Mouse (Mus musculus): ENCODE data around the gene Gnaq. TPM values are rescaled to one million over a fixed set of nuclear protein-coding genes. Genes with fewer than 3 reads are reported as not detected.
A peak's percentile ranks its signal among the peaks of the same experiment; 100 is the strongest.

The Gnaq gene
- polyA plus RNA-seq, 1 experiment from 2014 or later: 34.0 TPM

GRCm38 (mm10) chr19:16418086-16418663, 285.5 kb downstream of the Gnaq start:
- Histone ChIP-seq H3K4me3 (replicated peaks) (no peak overlapping the region), H3K4me2 (replicated peaks) (no peak overlapping the region), H3K36me3 (no peaks in the 10 kb centered on the region), H3K9me3 (replicated peaks) (no peaks in the 10 kb centered on the region), H3K27ac (replicated peaks) (no peak overlapping the region), H3K27me3 (no peaks in the 10 kb centered on the region), H3K9ac (no peak overlapping the region), H3K4me1 (no peaks in the 10 kb centered on the region)
- ATAC-seq (ENCODE audit: insufficient number of reproducible peaks, low FRiP score, low TSS enrichment, low read depth): no peak
- 73% methylated on average over 5 of the region's 5 CpGs for WGBS

GRCm38 (mm10) chr19:16425596-16425995, 293.0 kb downstream of the Gnaq start:
- H3K4me3 ChIP-seq (replicated peaks): no peak overlapping the region
- 69% methylated on average over 2 of the region's 2 CpGs for WGBS
- H3K36me3 ChIP-seq: no peaks in the 10 kb centered on the region
- no peak overlapping the region for H3K4me2 ChIP-seq (replicated peaks)
- H3K4me1 ChIP-seq: no peaks in the 10 kb centered on the region
- no peak overlapping the region for H3K27ac ChIP-seq (replicated peaks)
- no peaks in the 10 kb centered on the region for H3K27me3 ChIP-seq
- no peak overlapping the region for H3K9ac ChIP-seq
- H3K9me3 ChIP-seq (replicated peaks): 0 out of 2 replicates have a peak, but pooled peaks cover 7% of the 10 kb centered on the region
- no peak for ATAC-seq (ENCODE audit: insufficient number of reproducible peaks, low FRiP score, low TSS enrichment, low read depth)

GRCm38 (mm10) chr19:16431368-16431767, 298.7 kb downstream of the Gnaq start:
- ATAC-seq (ENCODE audit: insufficient number of reproducible peaks, low FRiP score, low TSS enrichment, low read depth): no peak
- Histone ChIP-seq H3K4me3 (replicated peaks) (no peak overlapping the region), H3K27ac (replicated peaks) (no peak overlapping the region), H3K9me3 (replicated peaks) (0 out of 2 replicates have a peak, but pooled peaks cover 7% of the 10 kb centered on the region), H3K36me3 (no peaks in the 10 kb centered on the region), H3K27me3 (peaks cover 12% of the 10 kb centered on the region), H3K4me1 (peaks cover 15% of the 10 kb centered on the region), H3K4me2 (replicated peaks) (no peak overlapping the region), H3K9ac (no peak overlapping the region)
- 89% methylated on average over 8 of the region's 8 CpGs for WGBS

GRCm38 (mm10) chr19:16434879-16435278, 302.2 kb downstream of the Gnaq start:
- ATAC-seq (ENCODE audit: insufficient number of reproducible peaks, low FRiP score, low TSS enrichment, low read depth): no peak
- H3K9ac ChIP-seq: no peak overlapping the region
- WGBS: 19% methylated on average over 9 of the region's 9 CpGs
- H3K27ac ChIP-seq (replicated peaks): no peak overlapping the region
- peaks cover 21% of the 10 kb centered on the region for H3K27me3 ChIP-seq
- H3K4me2 ChIP-seq (replicated peaks): peak overlapping the region; percentile 72
- H3K4me3 ChIP-seq (replicated peaks): peak overlapping the region; percentile 46
- H3K36me3 ChIP-seq: no peaks in the 10 kb centered on the region
- H3K4me1 ChIP-seq: peaks cover 22% of the 10 kb centered on the region
- no peaks in the 10 kb centered on the region for H3K9me3 ChIP-seq (replicated peaks)

GRCm38 (mm10) chr19:16435531-16436231, 303.1 kb downstream of the Gnaq start, which contains the start of gene Gna14:
TSS of gene Gna14 (plus strand) at chr19:16435762.
- Histone ChIP-seq H3K27me3 (peaks cover 21% of the 10 kb centered on the region), H3K27ac (replicated peaks) (0 out of 2 replicates have a peak within 1 kb of the TSS, but pooled peaks have one; percentile 0), H3K9me3 (replicated peaks) (no peaks in the 10 kb centered on the region), H3K4me2 (replicated peaks) (peak within 1 kb of the TSS; percentile 72), H3K9ac (peak within 1 kb of the TSS; percentile 16; the same call in 1 of the 2 replicates), H3K4me1 (peaks cover 22% of the 10 kb centered on the region), H3K4me3 (replicated peaks) (peak within 1 kb of the TSS; percentile 46), H3K36me3 (no peaks in the 10 kb centered on the region)
- WGBS: 1% methylated on average over 27 of the region's 27 CpGs
- ATAC-seq (ENCODE audit: insufficient number of reproducible peaks, low FRiP score, low TSS enrichment, low read depth): peak; percentile 71

- ATAC-seq (ENCODE audit: insufficient number of reproducible peaks, low FRiP score, low TSS enrichment, low read depth): no peak
- no peak overlapping the region for H3K27ac ChIP-seq (replicated peaks)
- 4% methylated on average over 61 of the region's 61 CpGs for WGBS
- H3K36me3 ChIP-seq: no peaks in the 10 kb centered on the region
- peak overlapping the region; percentile 72 for H3K4me2 ChIP-seq (replicated peaks)
- peaks cover 21% of the 10 kb centered on the region for H3K27me3 ChIP-seq
- H3K9ac ChIP-seq: peak overlapping the region; percentile 16; the same call in 1 of the 2 replicates
- peaks cover 22% of the 10 kb centered on the region for H3K4me1 ChIP-seq
- no peaks in the 10 kb centered on the region for H3K9me3 ChIP-seq (replicated peaks)
- H3K4me3 ChIP-seq (replicated peaks): peak overlapping the region; percentile 46
These were observed 303.9 kb downstream of the Gnaq start for GRCm38 (mm10) chr19:16436335-16437169.

Small RNAs within 50 kb of the gene (microRNA-seq; reads per million reads assigned to microRNA genes)
- not detected for gene Mir496b (ENCODE audit: borderline number of aligned reads)

Other genes starting within 250 kb of the Gnaq start
- gene Psat1, start 185.5 kb upstream of the Gnaq start, polyA plus RNA-seq (2015; fragmentation: Nextera tagmentation; extraction: Ambion mirVana): 116 and 122 TPM in 2 replicates
- gene Cep78, start 147.8 kb upstream of the Gnaq start, polyA plus RNA-seq (2015; fragmentation: Nextera tagmentation; extraction: Ambion mirVana): 22.2 and 27.3 TPM in 2 replicates